Mouse (Mus musculus): ENCODE measurements around the gene Stk39. TPM values are rescaled to one million over a fixed set of nuclear protein-coding genes. Genes with fewer than 3 reads are reported as not detected.

The Stk39 gene
- polyA plus RNA-seq, 1 experiment from 2014 or later = 11.8 TPM

DNA sequence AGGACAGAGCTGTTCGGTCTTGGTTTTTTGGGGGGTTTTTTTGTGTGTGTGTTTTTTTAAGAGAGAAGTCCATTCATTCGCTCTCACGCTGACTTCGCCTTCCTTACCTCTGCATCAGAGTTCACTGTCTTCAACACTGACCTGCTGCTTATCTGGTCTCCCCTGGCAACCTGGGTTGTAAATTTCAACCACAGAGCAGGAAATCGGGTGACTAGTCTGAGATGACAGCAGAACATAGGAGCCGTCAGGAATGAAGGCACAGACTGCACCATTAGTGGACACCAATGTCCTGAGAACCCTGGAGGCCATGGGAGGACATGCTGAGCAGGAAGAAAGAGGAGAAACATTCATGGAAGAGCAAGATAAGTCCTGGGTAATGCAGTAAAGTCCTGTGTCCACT is 51.1 kb downstream of the Stk39 start:
- DNase-seq (ENCODE audit: low spot score) (no peak), ATAC-seq (no peak)
- Histone ChIP-seq H3K9me3 (ENCODE audit: low read length) (no peaks in the 10 kb centered on the region), H3K4me2 (replicated peaks; ENCODE audit: low read depth, low read length) (no peak overlapping the region), H3K9ac (replicated peaks; ENCODE audit: low read depth) (no peak overlapping the region), H3K36me3 (ENCODE audit: insufficient read depth, low read length) (no peaks in the 10 kb centered on the region), H3K4me1 (ENCODE audit: insufficient read depth, low read depth, low read length) (no peaks in the 10 kb centered on the region; the same call in 1 of the 2 replicates), H3K4me3 (ENCODE audit: low read depth, low read length) (no peak overlapping the region), H3K27ac (ENCODE audit: low read length) (no peak overlapping the region), H3K27me3 (replicated peaks; ENCODE audit: insufficient read depth, low read length) (no peaks in the 10 kb centered on the region)
- WGBS = 55% methylated on average over 6 of the region's 6 CpGs
- TF ChIP-seq CTCF (IDR thresholded peaks at IDR 0.05) (no peak), EP300 (IDR thresholded peaks at IDR 0.05) (no peak)

DNA sequence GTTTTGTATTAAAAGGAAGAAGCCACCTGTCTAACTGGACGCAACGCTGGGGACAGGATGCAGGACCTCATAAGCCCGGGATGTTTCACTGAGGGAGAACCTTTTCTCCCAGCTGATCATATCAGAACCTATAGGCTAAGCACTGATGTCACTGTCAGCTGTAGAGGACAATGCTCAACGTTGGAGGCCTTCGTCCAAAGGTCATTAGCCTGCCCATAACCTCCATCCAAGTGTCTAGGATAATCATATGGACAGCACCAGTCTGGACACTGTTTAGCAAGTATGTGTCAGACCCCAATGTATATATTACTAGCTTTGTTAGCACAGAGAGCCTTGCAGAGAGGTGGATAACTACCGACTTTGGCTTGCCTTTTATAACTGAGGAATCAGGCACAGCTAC is 51.8 kb downstream of the Stk39 start:
- TF ChIP-seq CTCF (IDR thresholded peaks at IDR 0.05) = no peak
- TF ChIP-seq EP300 (IDR thresholded peaks at IDR 0.05) = no peak
- Histone ChIP-seq H3K36me3 (ENCODE audit: insufficient read depth, low read length) (no peaks in the 10 kb centered on the region), H3K27me3 (replicated peaks; ENCODE audit: insufficient read depth, low read length) (no peaks in the 10 kb centered on the region), H3K4me1 (ENCODE audit: insufficient read depth, low read depth, low read length) (peaks cover 3% of the 10 kb centered on the region; the same call in 1 of the 2 replicates), H3K9ac (replicated peaks; ENCODE audit: low read depth) (no peak overlapping the region), H3K4me3 (ENCODE audit: low read depth, low read length) (no peak overlapping the region), H3K4me2 (replicated peaks; ENCODE audit: low read depth, low read length) (no peak overlapping the region), H3K9me3 (ENCODE audit: low read length) (no peaks in the 10 kb centered on the region), H3K27ac (ENCODE audit: low read length) (no peak overlapping the region)
- no peak for DNase-seq (ENCODE audit: low spot score)
- 86% methylated on average over 6 of the region's 6 CpGs for WGBS
- ATAC-seq = no peak

DNA sequence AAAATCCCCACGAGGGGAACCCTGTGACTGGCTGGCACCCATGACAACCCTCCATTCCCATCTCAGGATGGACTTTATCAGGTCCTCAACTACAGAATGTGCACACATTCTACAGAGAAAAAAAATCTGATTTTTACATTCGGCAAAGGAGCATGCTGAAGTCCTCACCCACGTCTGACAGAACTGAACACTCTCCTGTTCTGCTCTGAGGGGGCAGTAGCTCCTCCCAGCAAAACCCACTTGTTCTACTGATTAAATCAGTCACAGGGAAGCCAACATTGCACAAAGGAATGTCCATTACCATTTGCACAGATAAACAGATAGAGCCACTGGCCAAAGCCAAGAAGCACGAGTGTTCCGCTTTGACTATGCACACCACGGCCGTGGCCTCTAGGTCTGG is 52.3 kb downstream of the Stk39 start:
- peaks cover 3% of the 10 kb centered on the region; the same call in 1 of the 2 replicates for H3K4me1 ChIP-seq (ENCODE audit: insufficient read depth, low read depth, low read length)

GRCm38 (mm10) chr2:68419165-68419564 is 52.9 kb downstream of the Stk39 start:
- peaks cover 3% of the 10 kb centered on the region; the same call in 1 of the 2 replicates for H3K4me1 ChIP-seq (ENCODE audit: insufficient read depth, low read depth, low read length)
- DNase-seq (ENCODE audit: low spot score) (no peak), ATAC-seq (no peak)
- no peaks in the 10 kb centered on the region for H3K9me3 ChIP-seq (ENCODE audit: low read length)
- no peak overlapping the region for H3K27ac ChIP-seq (ENCODE audit: low read length)
- no peak overlapping the region for H3K9ac ChIP-seq (replicated peaks; ENCODE audit: low read depth)
- WGBS = 90% methylated on average over 7 of the region's 7 CpGs
- H3K36me3 ChIP-seq (ENCODE audit: insufficient read depth, low read length) = no peaks in the 10 kb centered on the region
- H3K27me3 ChIP-seq (replicated peaks; ENCODE audit: insufficient read depth, low read length) = no peaks in the 10 kb centered on the region
- H3K4me3 ChIP-seq (ENCODE audit: low read depth, low read length) = no peak overlapping the region
- H3K4me2 ChIP-seq (replicated peaks; ENCODE audit: low read depth, low read length) = no peak overlapping the region
- no peak for TF ChIP-seq CTCF (IDR thresholded peaks at IDR 0.05)
- TF ChIP-seq EP300 (IDR thresholded peaks at IDR 0.05) = no peak

More for the DNA sequence above, 52.3 kb downstream of the Stk39 start:
- ATAC-seq (no peak), DNase-seq (ENCODE audit: low spot score) (no peak)
- H3K4me3 ChIP-seq (ENCODE audit: low read depth, low read length) = no peak overlapping the region
- H3K9me3 ChIP-seq (ENCODE audit: low read length) = no peaks in the 10 kb centered on the region
- no peak overlapping the region for H3K27ac ChIP-seq (ENCODE audit: low read length)
- TF ChIP-seq EP300 (IDR thresholded peaks at IDR 0.05) (no peak), CTCF (IDR thresholded peaks at IDR 0.05) (no peak)
- no peaks in the 10 kb centered on the region for H3K36me3 ChIP-seq (ENCODE audit: insufficient read depth, low read length)
- H3K4me2 ChIP-seq (replicated peaks; ENCODE audit: low read depth, low read length) = no peak overlapping the region
- H3K27me3 ChIP-seq (replicated peaks; ENCODE audit: insufficient read depth, low read length) = no peaks in the 10 kb centered on the region
- H3K9ac ChIP-seq (replicated peaks; ENCODE audit: low read depth) = no peak overlapping the region
- WGBS = 67% methylated on average over 7 of the region's 7 CpGs

DNA sequence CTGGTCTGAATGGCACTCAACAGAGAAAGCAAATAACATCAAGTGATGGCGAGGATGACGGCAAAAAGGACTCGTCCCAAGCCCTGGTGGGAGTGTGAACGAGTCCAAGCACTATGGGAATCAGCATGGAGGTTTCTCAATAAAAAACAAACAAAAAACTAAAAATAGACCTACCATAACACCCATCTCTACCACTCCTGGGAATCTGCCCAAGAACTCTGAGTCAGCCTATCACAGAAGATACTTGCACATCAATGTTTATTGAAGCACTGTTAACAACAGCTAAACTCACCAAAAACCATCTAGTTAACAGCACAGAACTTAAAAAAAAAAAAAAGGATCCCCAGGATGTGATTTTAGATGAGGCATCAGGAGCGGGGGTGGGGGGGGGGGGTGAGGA is 55.0 kb downstream of the Stk39 start:
- no peaks in the 10 kb centered on the region for H3K9me3 ChIP-seq (ENCODE audit: low read length)
- DNase-seq (ENCODE audit: low spot score) = no peak
- no peak overlapping the region for H3K27ac ChIP-seq (ENCODE audit: low read length)
- H3K4me3 ChIP-seq (ENCODE audit: low read depth, low read length) = no peak overlapping the region
- no peaks in the 10 kb centered on the region for H3K27me3 ChIP-seq (replicated peaks; ENCODE audit: insufficient read depth, low read length)
- ATAC-seq = no peak
- TF ChIP-seq CTCF (IDR thresholded peaks at IDR 0.05) = no peak
- TF ChIP-seq EP300 (IDR thresholded peaks at IDR 0.05) = no peak
- WGBS = 64% methylated on average over 5 of the region's 5 CpGs
- H3K4me1 ChIP-seq (ENCODE audit: insufficient read depth, low read depth, low read length) = peaks cover 3% of the 10 kb centered on the region; the same call in 1 of the 2 replicates
- H3K36me3 ChIP-seq (ENCODE audit: insufficient read depth, low read length) = no peaks in the 10 kb centered on the region
- no peak overlapping the region for H3K4me2 ChIP-seq (replicated peaks; ENCODE audit: low read depth, low read length)
- no peak overlapping the region for H3K9ac ChIP-seq (replicated peaks; ENCODE audit: low read depth)

DNA sequence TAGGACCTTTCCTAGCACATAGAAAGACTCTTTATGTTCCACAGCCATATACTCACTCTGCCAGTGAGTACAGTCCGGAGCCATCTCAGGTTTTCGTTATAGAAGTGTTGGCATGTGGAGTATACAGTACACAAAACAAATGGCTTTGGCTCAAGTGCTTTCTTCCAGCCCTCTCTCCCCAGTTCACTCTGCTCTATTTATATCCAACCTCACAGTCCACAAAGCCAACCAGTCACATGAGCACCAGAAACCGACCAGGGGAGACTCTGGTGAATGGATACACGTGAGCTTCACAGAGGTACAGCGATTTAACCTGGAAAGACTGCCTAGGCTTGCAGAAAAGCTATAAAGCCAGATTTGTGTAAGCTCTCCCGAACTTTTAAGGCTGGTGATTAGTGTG is 56.4 kb downstream of the Stk39 start:
- ATAC-seq (peak; percentile 46), DNase-seq (ENCODE audit: low spot score) (peak; percentile 35)
- Histone ChIP-seq H3K4me3 (ENCODE audit: low read depth, low read length) (no peak overlapping the region), H3K9me3 (ENCODE audit: low read length) (no peaks in the 10 kb centered on the region), H3K4me1 (ENCODE audit: insufficient read depth, low read depth, low read length) (peaks cover 3% of the 10 kb centered on the region; the same call in 1 of the 2 replicates), H3K9ac (replicated peaks; ENCODE audit: low read depth) (no peak overlapping the region), H3K27ac (ENCODE audit: low read length) (no peak overlapping the region), H3K27me3 (replicated peaks; ENCODE audit: insufficient read depth, low read length) (no peaks in the 10 kb centered on the region), H3K36me3 (ENCODE audit: insufficient read depth, low read length) (no peaks in the 10 kb centered on the region), H3K4me2 (replicated peaks; ENCODE audit: low read depth, low read length) (no peak overlapping the region)
- WGBS = 48% methylated on average over 6 of the region's 6 CpGs
- no peak for TF ChIP-seq EP300 (IDR thresholded peaks at IDR 0.05)

- Histone ChIP-seq H3K9ac (replicated peaks; ENCODE audit: low read depth) (no peak overlapping the region), H3K4me1 (ENCODE audit: insufficient read depth, low read depth, low read length) (peaks cover 6% of the 10 kb centered on the region; the same call in 1 of the 2 replicates), H3K4me3 (ENCODE audit: low read depth, low read length) (no peak overlapping the region), H3K9me3 (ENCODE audit: low read length) (no peaks in the 10 kb centered on the region), H3K4me2 (replicated peaks; ENCODE audit: low read depth, low read length) (no peak overlapping the region), H3K36me3 (ENCODE audit: insufficient read depth, low read length) (no peaks in the 10 kb centered on the region), H3K27ac (ENCODE audit: low read length) (no peak overlapping the region), H3K27me3 (replicated peaks; ENCODE audit: insufficient read depth, low read length) (no peaks in the 10 kb centered on the region)
- no peak for ATAC-seq
- TF ChIP-seq EP300 (IDR thresholded peaks at IDR 0.05) = no peak
- 81% methylated on average over 5 of the region's 5 CpGs for WGBS
- no peak for DNase-seq (ENCODE audit: low spot score)
These were observed 59.9 kb downstream of the Stk39 start for GRCm38 (mm10) chr2:68412149-68412548.

Data from lung, postnatal 0 days (tissue).